Mouse (Mus musculus) heart, postnatal 0 days (tissue): Measurements from ENCODE around the gene Slc25a21.

Source experiments
- CTCF ChIP-seq: IDR thresholded peaks from 2 replicates; pipeline ENCODE4 v1.5.1; 2016; ENCODE audit warnings: antibody characterized with exemption, control low read depth, low read depth
- EP300 ChIP-seq: IDR thresholded peaks from 2 replicates; pipeline ENCODE4 v1.6.1; 2016; ENCODE audit warnings: antibody characterized with exemption, low read depth

DNA sequence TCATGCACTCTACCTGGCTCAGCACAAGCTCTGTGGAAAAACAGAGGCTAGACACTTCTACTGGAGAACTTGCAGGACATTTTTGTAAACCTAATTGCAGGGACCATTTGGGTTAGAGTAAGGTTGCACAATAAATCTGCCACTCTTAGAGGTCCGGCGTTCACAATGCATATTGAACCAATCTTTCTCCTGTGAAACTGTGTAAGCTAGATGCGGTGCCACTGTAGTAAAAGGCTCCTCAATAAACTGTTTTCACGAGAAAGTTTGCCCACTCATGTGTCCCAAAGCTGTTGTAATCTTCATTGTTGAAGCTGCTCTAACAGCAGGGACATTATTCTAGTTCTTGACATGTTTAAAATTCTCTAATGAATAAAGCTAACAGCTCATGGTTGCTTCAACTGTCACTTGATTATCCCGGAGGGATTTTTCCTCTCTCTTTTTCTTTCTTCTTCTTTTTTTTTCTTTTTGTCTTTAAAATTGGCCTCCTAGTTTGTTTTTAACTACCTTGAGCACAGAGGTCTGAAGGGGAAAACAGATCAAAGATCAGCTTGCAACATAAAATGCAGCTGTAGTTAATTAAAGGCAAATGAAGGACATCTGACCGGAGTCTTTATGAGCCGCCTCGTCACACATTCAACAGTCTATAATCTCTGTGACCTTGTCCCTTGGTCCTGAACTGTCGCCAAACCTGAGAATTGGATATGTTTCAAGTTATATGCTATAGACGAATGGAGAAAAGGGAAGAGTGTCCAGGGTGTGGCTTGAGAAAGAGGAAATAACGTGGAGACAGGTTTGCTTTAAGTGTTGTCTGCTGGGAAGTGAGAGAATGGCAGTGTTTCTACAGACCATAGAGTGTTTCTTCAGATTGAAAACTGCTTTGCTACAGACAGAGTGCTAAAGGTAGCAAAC lies 245.3 kb downstream of the Slc25a21 start:
- TF ChIP-seq EP300 (no peak), CTCF (no peak)
